Mouse (Mus musculus) liver, postnatal 0 days (tissue): Measurements from ENCODE around the gene Zfp36.
"Not testable (repeated sequence)": the region's sequence is repeated elsewhere in the genome, so short reads cannot be mapped to it uniquely, and the experiment has no call there.

Experiments
- CTCF ChIP-seq: sonication (generic); IDR thresholded peaks from 2 replicates; pipeline ENCODE4 v1.5.1; 2016; ENCODE audit warnings: antibody characterized with exemption, low read depth
- EP300 ChIP-seq: IDR thresholded peaks from 2 replicates; pipeline ENCODE4 v1.6.1; 2016; ENCODE audit warnings: antibody characterized with exemption, low read depth, mild to moderate bottlenecking

DNA sequence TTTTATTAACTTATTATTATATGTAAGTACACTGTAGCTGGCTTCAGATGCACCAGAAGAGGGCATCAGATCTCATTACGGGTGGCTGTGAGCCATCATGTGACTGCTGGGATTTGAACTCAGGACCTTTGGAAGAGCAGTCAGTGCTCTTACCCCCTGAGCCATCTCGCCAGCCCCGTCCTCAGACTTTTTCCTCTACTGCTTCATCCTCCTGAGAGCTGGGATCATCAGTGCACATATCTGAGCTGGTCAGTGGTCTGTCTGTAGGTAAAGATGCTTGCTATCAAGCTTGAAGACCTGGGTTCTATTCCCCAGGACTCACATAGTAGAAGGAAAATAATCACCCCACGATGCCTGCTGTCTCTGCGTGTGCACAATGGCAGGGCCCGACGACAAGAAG lies 7.3 kb upstream of the Zfp36 start:
- not testable (repeated sequence) for TF ChIP-seq CTCF, EP300
